Mouse (Mus musculus) cerebellum, adult 2 months (tissue): ENCODE measurements around the gene Alg14. TPM values are rescaled to one million over a fixed set of nuclear protein-coding genes. Genes with fewer than 3 reads are reported as not detected.

Experiments used
- DNase-seq, 2 experiments: peaks; one replicate each; pipeline ENCODE4 v3.0.0; 2021
- H3K27ac ChIP-seq: fragments of 200-500 bp; 2 replicates; pipeline ENCODE4 v1.5.1; 2012; ENCODE audit warnings: low read length, control low read depth, inconsistent platforms; ENCODE audit not compliant: insufficient read depth
- H3K27me3 ChIP-seq: fragments of 200-500 bp; 2 replicates; pipeline ENCODE4 v1.6.1; 2012; ENCODE audit warnings: inconsistent platforms, mild to moderate bottlenecking, low read length, moderate library complexity; ENCODE audit not compliant: control insufficient read depth, insufficient read depth
- H3K4me1 ChIP-seq: fragments of 200-500 bp; 2 replicates; pipeline ENCODE4 v1.6.1; 2011; ENCODE audit warnings: low read length; ENCODE audit not compliant: control insufficient read depth, insufficient read depth
- H3K4me3 ChIP-seq: fragments of 200-500 bp; replicated peaks from 2 replicates; pipeline ENCODE3; 2011; ENCODE audit warnings: mild to moderate bottlenecking, low read depth, low read length, control low read depth; ENCODE audit not compliant: insufficient read depth
- CTCF ChIP-seq: fragments of 200-500 bp; IDR thresholded peaks from 2 replicates; pipeline ENCODE4 v1.5.1; 2011; ENCODE audit warnings: low read depth, mild to moderate bottlenecking, control low read depth, low read length, moderate library complexity, borderline replicate concordance; ENCODE audit not compliant: insufficient read depth
- POLR2A ChIP-seq: fragments of 200-500 bp; IDR thresholded peaks from 2 replicates; pipeline ENCODE4 v1.6.1; 2011; ENCODE audit warnings: low read length, control low read depth, borderline replicate concordance; ENCODE audit not compliant: insufficient read depth
- WGBS: fragments of 180-500 bp; shearing (Covaris S2); methylation state at CpG from one replicate; pipeline ENCODE4 v1.1.7; 2018; 5-methylcytosine and 5-hydroxymethylcytosine counted together
- polyA plus RNA-seq: library from polyadenylated mRNA; depleted of rRNA; stranded (reverse); fragments of >200 nt; gene quantifications from 2 replicates; pipeline ENCODE4 v1.2.3, GENCODE M21; 2012; rRNA removed

Alg14 gene
- polyA plus RNA-seq, 1 experiment = 27.1 TPM

- WGBS = 87% methylated on average over 9 of the region's 9 CpGs
These were observed 115.8 kb downstream of the Alg14 start for GRCm38 (mm10) chr3:121407417-121407816.

GRCm38 (mm10) chr3:121408386-121408785, 116.8 kb downstream of the Alg14 start:
- Histone ChIP-seq H3K4me1 (no peaks in the 10 kb centered on the region), H3K27ac (no peak overlapping the region), H3K4me3 (no peak overlapping the region), H3K27me3 (no peaks in the 10 kb centered on the region; the same call in 1 of the 2 replicates)
- 93% methylated on average over 3 of the region's 3 CpGs for WGBS
- TF ChIP-seq CTCF (no peak), POLR2A (no peak)
- DNase-seq = no peak

More at GRCm38 (mm10) chr3:121407417-121407816, 115.8 kb downstream of the Alg14 start:
- no peak for DNase-seq
- Histone ChIP-seq H3K4me1 (no peaks in the 10 kb centered on the region), H3K4me3 (no peak overlapping the region), H3K27ac (no peak overlapping the region), H3K27me3 (no peaks in the 10 kb centered on the region; the same call in 1 of the 2 replicates)
- TF ChIP-seq POLR2A = no peak
- TF ChIP-seq CTCF = no peak

GRCm38 (mm10) chr3:121411450-121411849, 119.9 kb downstream of the Alg14 start:
- no peak for DNase-seq
- no peak overlapping the region for H3K4me3 ChIP-seq
- H3K27ac ChIP-seq = no peak overlapping the region
- H3K27me3 ChIP-seq = no peaks in the 10 kb centered on the region; the same call in 1 of the 2 replicates
- no peaks in the 10 kb centered on the region for H3K4me1 ChIP-seq
- no peak for TF ChIP-seq POLR2A
- TF ChIP-seq CTCF = no peak
- WGBS = 88% methylated on average over 6 of the region's 6 CpGs

Other genes starting within 250 kb of the Alg14 start
- gene Rwdd3, start 120.1 kb upstream of the Alg14 start, polyA plus RNA-seq = 5.2 and 5.4 TPM in 2 replicates
- gene Tmem56, start 8.7 kb upstream of the Alg14 start, polyA plus RNA-seq = 31.2 and 35.4 TPM in 2 replicates
- gene Cnn3, start 134.7 kb downstream of the Alg14 start, polyA plus RNA-seq = 170 and 177 TPM in 2 replicates
- 0.51 and 0.52 TPM in 2 replicates for gene Slc44a3, start 240.6 kb downstream of the Alg14 start, polyA plus RNA-seq